Mouse (Mus musculus) liver, embryonic 13.5 days (tissue): Measurements from ENCODE around the gene Pspn. TPM values are rescaled to one million over a fixed set of nuclear protein-coding genes. Genes with fewer than 3 reads are reported as not detected.

Source experiments
- ATAC-seq: fragments of 200-750 bp; cut with Nextera tagmentation; 2 replicates; pipeline ENCODE4 v1.8.0; 2017; ENCODE audit warnings: low read depth, mild to moderate bottlenecking, moderate number of reproducible peaks, moderate library complexity
- DNase-seq: peaks from one replicate; pipeline ENCODE4 v3.0.0; 2022
- H3K27ac ChIP-seq: fragments of 300-500 bp; sonication (generic); 2 replicates; pipeline ENCODE4 v1.5.1; 2015; ENCODE audit warnings: moderate library complexity, mild to moderate bottlenecking, inconsistent platforms
- H3K27me3 ChIP-seq: fragments of 300-500 bp; sonication (generic); 2 replicates; pipeline ENCODE4 v1.6.1; 2015; ENCODE audit warnings: mild to moderate bottlenecking, inconsistent platforms
- H3K36me3 ChIP-seq: fragments of 300-500 bp; sonication (generic); 2 replicates; pipeline ENCODE4 v1.6.1; 2015; ENCODE audit warnings: mild to moderate bottlenecking, inconsistent platforms
- H3K4me1 ChIP-seq: fragments of 300-500 bp; sonication (generic); replicated peaks from 2 replicates; pipeline ENCODE4 v1.6.1; 2015; ENCODE audit warnings: inconsistent platforms
- H3K4me2 ChIP-seq: fragments of 300-500 bp; sonication (generic); 2 replicates; pipeline ENCODE4 v1.6.1; 2015; ENCODE audit warnings: inconsistent platforms, mild to moderate bottlenecking, moderate library complexity
- H3K4me3 ChIP-seq: fragments of 300-500 bp; sonication (generic); replicated peaks from 2 replicates; pipeline ENCODE4 v1.5.1; 2015; ENCODE audit warnings: mild to moderate bottlenecking, inconsistent platforms
- H3K9ac ChIP-seq: fragments of 300-500 bp; sonication (generic); 2 replicates; pipeline ENCODE4 v1.6.1; 2015; ENCODE audit warnings: mild to moderate bottlenecking, inconsistent platforms
- H3K9me3 ChIP-seq: fragments of 300-500 bp; sonication (generic); replicated peaks from 2 replicates; pipeline ENCODE4 v1.6.1; 2016; ENCODE audit warnings: inconsistent platforms
- WGBS: fragments of 180-500 bp; shearing (Covaris S2); methylation state at CpG from one replicate; pipeline ENCODE4 v1.1.7; 2015; ENCODE audit not compliant: insufficient replicate concordance; 5-methylcytosine and 5-hydroxymethylcytosine counted together
- polyA plus RNA-seq: library from polyadenylated mRNA; unstranded; fragments of >200 nt; fragmentation: Nextera tagmentation; extraction: Ambion mirVana; gene quantifications from 2 replicates; pipeline ENCODE4 v1.2.1, GENCODE M21; 2015

The Pspn gene
- polyA plus RNA-seq, 1 experiment from 2014 or later = 0.23 TPM

- no peaks in the 10 kb centered on the region for H3K9me3 ChIP-seq
- no peaks in the 10 kb centered on the region for H3K36me3 ChIP-seq
- no peak overlapping the region for H3K4me3 ChIP-seq
- WGBS = 52% methylated on average over 4 of the region's 4 CpGs
- peaks cover 28% of the 10 kb centered on the region for H3K27me3 ChIP-seq
- ATAC-seq = no peak
- peaks cover 16% of the 10 kb centered on the region for H3K4me1 ChIP-seq
- no peak overlapping the region for H3K27ac ChIP-seq
- no peak overlapping the region for H3K9ac ChIP-seq
- DNase-seq = no peak
- peak overlapping the region; percentile 41 for H3K4me2 ChIP-seq
These were observed 41.2 kb downstream of the Pspn start for GRCm38 (mm10) chr17:56958667-56959066.

DNA sequence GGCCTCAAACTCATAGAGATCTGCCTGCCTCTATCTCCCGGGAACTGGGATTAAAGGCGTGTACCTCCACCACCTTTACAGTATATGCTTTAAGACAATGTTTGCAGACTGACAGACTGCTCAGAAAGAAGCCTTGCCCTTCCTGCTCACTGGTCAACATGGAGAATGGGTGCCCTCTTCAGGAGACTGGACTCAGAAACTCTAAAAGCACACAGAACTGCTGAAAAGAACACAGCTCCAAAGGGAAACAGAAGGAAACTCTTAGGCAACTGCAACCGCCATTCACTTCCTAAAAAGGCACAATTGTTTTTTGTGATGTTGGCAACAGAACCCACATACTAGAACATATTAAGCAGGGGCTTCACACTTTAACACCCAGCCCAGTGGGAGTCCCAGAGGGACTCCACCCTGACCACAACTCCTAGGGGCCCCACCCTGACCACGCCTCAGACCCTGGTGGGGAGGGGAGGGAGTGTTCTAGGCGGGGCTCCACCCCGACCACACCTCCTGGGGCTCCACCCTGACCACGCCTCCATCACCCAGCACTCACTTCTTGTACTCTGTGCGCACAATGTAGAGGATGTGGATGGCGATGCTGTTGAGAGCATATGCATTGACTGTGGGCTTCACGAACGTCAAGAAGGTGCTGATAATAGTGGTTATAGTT, 41.9 kb downstream of the Pspn start:
- H3K27ac ChIP-seq = peak overlapping the region; percentile 30; the same call in 1 of the 2 replicates
- peak; percentile 98 for ATAC-seq

DNA sequence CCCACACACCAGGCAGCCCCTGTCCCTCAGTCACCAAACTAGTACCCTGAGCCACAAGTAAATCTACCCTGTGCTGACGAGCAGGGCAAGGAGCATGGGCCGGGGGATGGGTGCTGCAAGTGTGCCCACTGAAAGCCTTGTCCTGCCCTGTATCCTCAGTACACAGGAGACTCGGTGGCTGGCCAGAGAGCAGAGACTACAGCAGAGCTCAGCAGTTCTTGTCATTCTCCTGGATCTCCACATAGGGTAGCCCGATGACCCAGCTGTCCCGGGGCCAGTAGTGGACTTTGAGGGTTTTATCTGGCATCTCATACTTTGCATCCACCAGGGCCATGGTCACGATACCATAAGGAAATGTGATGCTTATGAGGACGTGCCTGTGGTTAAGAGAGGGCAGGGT, 44.9 kb downstream of the Pspn start:
- DNase-seq (no peak), ATAC-seq (no peak)
- no peaks in the 10 kb centered on the region for H3K9me3 ChIP-seq
- H3K4me2 ChIP-seq = no peak overlapping the region
- no peak overlapping the region for H3K27ac ChIP-seq
- H3K4me3 ChIP-seq = no peak overlapping the region
- H3K9ac ChIP-seq = no peak overlapping the region
- H3K27me3 ChIP-seq = peaks cover 25% of the 10 kb centered on the region
- 62% methylated on average over 7 of the region's 7 CpGs for WGBS
- peaks cover 16% of the 10 kb centered on the region for H3K4me1 ChIP-seq
- H3K36me3 ChIP-seq = no peaks in the 10 kb centered on the region

More for the DNA sequence above, 41.9 kb downstream of the Pspn start:
- DNase-seq = peak; percentile 79
- H3K9me3 ChIP-seq = no peaks in the 10 kb centered on the region
- H3K27me3 ChIP-seq = peaks cover 28% of the 10 kb centered on the region
- peaks cover 16% of the 10 kb centered on the region for H3K4me1 ChIP-seq
- H3K4me2 ChIP-seq = peak overlapping the region; percentile 41
- H3K9ac ChIP-seq = no peak overlapping the region
- no peak overlapping the region for H3K4me3 ChIP-seq
- 9% methylated on average over 11 of the region's 11 CpGs for WGBS
- H3K36me3 ChIP-seq = no peaks in the 10 kb centered on the region

DNA sequence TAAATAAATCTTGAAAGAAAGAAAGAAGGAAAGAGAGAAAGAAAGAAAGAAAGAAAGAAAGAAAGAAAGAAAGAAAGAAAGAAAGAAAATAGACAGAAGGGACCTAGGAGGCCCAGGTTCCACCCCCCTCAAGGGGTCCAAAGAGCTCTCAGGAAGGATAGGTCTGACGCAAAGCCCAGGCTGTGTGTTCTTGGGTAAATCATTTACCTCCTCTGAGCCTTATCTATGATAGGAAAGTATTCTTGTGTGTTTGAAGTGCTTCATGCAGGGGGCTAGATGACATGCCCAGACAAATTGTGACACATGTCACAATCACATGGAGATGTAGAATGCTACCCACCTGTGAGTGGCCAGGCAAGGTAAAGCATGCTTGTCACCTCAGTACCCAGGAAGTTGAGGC, 47.2 kb downstream of the Pspn start:
- Histone ChIP-seq H3K4me2 (no peak overlapping the region), H3K27me3 (peaks cover 24% of the 10 kb centered on the region), H3K36me3 (no peaks in the 10 kb centered on the region), H3K9me3 (no peaks in the 10 kb centered on the region), H3K9ac (no peak overlapping the region), H3K27ac (no peak overlapping the region), H3K4me3 (no peak overlapping the region), H3K4me1 (peaks cover 4% of the 10 kb centered on the region)
- 61% methylated on average over 1 of the region's 1 CpGs for WGBS
- DNase-seq = no peak
- no peak for ATAC-seq

GRCm38 (mm10) chr17:56950915-56951314, 48.9 kb downstream of the Pspn start:
- H3K4me2 ChIP-seq = no peak overlapping the region
- H3K27me3 ChIP-seq = peaks cover 31% of the 10 kb centered on the region
- H3K9ac ChIP-seq = no peak overlapping the region
- no peaks in the 10 kb centered on the region for H3K9me3 ChIP-seq
- no peak overlapping the region for H3K27ac ChIP-seq
- H3K4me1 ChIP-seq = no peaks in the 10 kb centered on the region
- DNase-seq (peak; percentile 48), ATAC-seq (no peak)
- 6% methylated on average over 3 of the region's 3 CpGs for WGBS
- no peak overlapping the region for H3K4me3 ChIP-seq
- no peaks in the 10 kb centered on the region for H3K36me3 ChIP-seq

Other genes with a start within 250 kb of the Pspn start
- 1.00 and 1.0 TPM in 2 replicates for gene Nrtn, start 242.5 kb downstream of the Pspn start, polyA plus RNA-seq
- gene Dus3l, start 235.3 kb downstream of the Pspn start, polyA plus RNA-seq = 17.2 and 17.5 TPM in 2 replicates
- gene Prr22, start 229.8 kb downstream of the Pspn start, polyA plus RNA-seq = 0.45 and 0.61 TPM in 2 replicates
- 10.1 and 10.7 TPM in 2 replicates for gene Rfx2, start 169.0 kb downstream of the Pspn start, polyA plus RNA-seq
- not detected in 2 replicates for gene Acsbg2, start 125.6 kb downstream of the Pspn start, polyA plus RNA-seq
- 0.03 and 0.08 TPM in 2 replicates for gene 1700061G19Rik, start 124.5 kb downstream of the Pspn start, polyA plus RNA-seq
- gene Mllt1, start 64.6 kb downstream of the Pspn start, polyA plus RNA-seq = 11.0 and 12.1 TPM in 2 replicates
- gene Acer1, start 17.9 kb downstream of the Pspn start, polyA plus RNA-seq = not detected in 2 replicates
- 88.2 and 100.0 TPM in 2 replicates for gene Clpp, start 9.7 kb downstream of the Pspn start, polyA plus RNA-seq
- 19.7 and 20.9 TPM in 2 replicates for gene Alkbh7, start 2.7 kb downstream of the Pspn start, polyA plus RNA-seq
- 64.4 and 73.9 TPM in 2 replicates for gene Gtf2f1, start 11.3 kb upstream of the Pspn start, polyA plus RNA-seq
- 0.20 and 0.21 TPM in 2 replicates for gene Gm17949, start 11.5 kb upstream of the Pspn start, polyA plus RNA-seq
- gene Khsrp, start 31.5 kb upstream of the Pspn start, polyA plus RNA-seq = 26.2 and 27.8 TPM in 2 replicates
- not detected in 2 replicates for gene Slc25a41, start 41.6 kb upstream of the Pspn start, polyA plus RNA-seq
- 2.9 and 3.1 TPM in 2 replicates for gene Crb3, start 59.1 kb upstream of the Pspn start, polyA plus RNA-seq
- gene Slc25a23, start 59.8 kb upstream of the Pspn start, polyA plus RNA-seq = 2.4 and 2.9 TPM in 2 replicates
- 0.97 and 1.6 TPM in 2 replicates for gene Dennd1c, start 78.5 kb upstream of the Pspn start, polyA plus RNA-seq
- gene Tubb4a, start 87.8 kb upstream of the Pspn start, polyA plus RNA-seq = 0.55 and 0.87 TPM in 2 replicates
- 1.0 and 1.1 TPM in 2 replicates for gene Tnfsf9, start 105.3 kb upstream of the Pspn start, polyA plus RNA-seq
- not detected in 2 replicates for gene Cd70, start 149.8 kb upstream of the Pspn start, polyA plus RNA-seq
- gene Tnfsf14, start 194.2 kb upstream of the Pspn start, polyA plus RNA-seq = 1.4 and 1.8 TPM in 2 replicates
- gene C3, start 228.1 kb upstream of the Pspn start, polyA plus RNA-seq = 98.2 and 119 TPM in 2 replicates
- gene Gpr108, start 248.4 kb upstream of the Pspn start, polyA plus RNA-seq = 13.7 and 15.2 TPM in 2 replicates
- gene Trip10, start 249.4 kb upstream of the Pspn start, polyA plus RNA-seq = 10.4 and 11.9 TPM in 2 replicates